Mouse (Mus musculus) hematopoietic multipotent progenitor cell, adult 10-12 weeks (in vitro differentiated cells): Measurements from ENCODE around the gene Cdh10. TPM values are rescaled to one million over a fixed set of nuclear protein-coding genes. Genes with fewer than 3 reads are reported as not detected.

ENCODE experiments used
- polyA plus RNA-seq: library from polyadenylated mRNA; stranded (reverse); fragments of >175 nt; gene quantifications from 2 replicates; pipeline ENCODE4 v1.2.3, GENCODE M21; 2012; ENCODE audit warnings: low replicate concordance

Gene Cdh10
- not detected in 2 replicates for polyA plus RNA-seq

GRCm38 (mm10) chr15:18818185-18818973 lies at the start of gene Cdh10:
Cdh10 (plus strand) TSS chr15:18818947.

